ENCODE assay signal across 25 mouse cellular contexts in the genomic region with DNA sequence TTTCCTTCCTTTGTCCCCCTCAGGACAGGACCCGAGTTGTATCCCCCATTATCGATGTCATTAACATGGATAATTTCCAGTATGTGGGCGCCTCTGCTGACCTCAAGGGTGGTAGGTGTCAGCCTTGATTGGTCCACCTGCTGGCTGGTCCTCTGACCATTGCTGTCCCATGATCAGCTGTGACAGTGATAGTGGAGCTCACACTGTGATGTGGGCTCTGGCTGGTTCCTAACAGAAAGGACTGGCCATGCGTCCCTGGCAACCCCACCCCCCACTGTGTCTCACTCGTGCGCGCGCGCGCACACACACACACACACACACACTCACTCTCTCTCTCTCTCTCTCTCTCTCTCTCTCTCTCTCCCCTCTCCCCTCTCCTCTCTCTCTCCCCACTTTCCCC.
DNase-seq lines count a peak whose midpoint lies in the region; ATAC-seq lines count a peak whose summit lies in the region.
"Had no signal": no experiment of that assay in that cellular context is flagged by ENCODE, and none has a peak within 500 bp of the region (broad histone marks: within the 10 kb centered on the region; RNA-seq: fewer than 3 reads in every experiment).

No protein-coding gene starts in this region.

- no peaks in the 10 kb centered on the region for H3K9me3 ChIP-seq in forebrain, embryonic 10.5 days
- H3K9me3 ChIP-seq in forebrain, embryonic 16.5 days (ENCODE audit: control insufficient read depth, low read length): no peaks in the 10 kb centered on the region
- no peaks in the 10 kb centered on the region for H3K9me3 ChIP-seq in hindbrain, embryonic 11.5 days (ENCODE audit: control insufficient read depth, low read length)
- no peaks in the 10 kb centered on the region for H3K9me3 ChIP-seq in hindbrain, embryonic 16.5 days (ENCODE audit: control insufficient read depth, low read length)
- no peaks in the 10 kb centered on the region for H3K9me3 ChIP-seq in midbrain, embryonic 14.5 days (ENCODE audit: control insufficient read depth, low read length)
- H3K9me3 ChIP-seq: embryonic facial prominence, embryonic 12.5 days; limb, embryonic 12.5 days; liver, embryonic 15.5 days; neural tube, embryonic 13.5 days had no signal

- H3K9ac ChIP-seq in forebrain, embryonic 16.5 days (replicated peaks; ENCODE audit: low read depth, low read length): no peak overlapping the region
- no peak overlapping the region for H3K9ac ChIP-seq in hindbrain, embryonic 11.5 days (ENCODE audit: low read depth, low read length)
- H3K9ac ChIP-seq in hindbrain, embryonic 16.5 days (ENCODE audit: low read depth, low read length): no peak overlapping the region
- no peak overlapping the region for H3K9ac ChIP-seq in midbrain, embryonic 14.5 days (replicated peaks; ENCODE audit: low read length)
- H3K9ac ChIP-seq: embryonic facial prominence, embryonic 12.5 days; limb, embryonic 12.5 days; liver, embryonic 15.5 days; lung, embryonic 14.5 days; neural tube, embryonic 13.5 days had no signal

- no peak overlapping the region for H3K4me3 ChIP-seq in forebrain, embryonic 10.5 days
- no peak overlapping the region for H3K4me3 ChIP-seq in forebrain, embryonic 16.5 days (replicated peaks; ENCODE audit: low read length)
- H3K4me3 ChIP-seq in hindbrain, embryonic 11.5 days (ENCODE audit: low read depth, low read length): no peak overlapping the region
- H3K4me3 ChIP-seq in hindbrain, embryonic 16.5 days (ENCODE audit: low read length): no peak overlapping the region
- no peak overlapping the region for H3K4me3 ChIP-seq in midbrain, embryonic 14.5 days (replicated peaks; ENCODE audit: low read depth, low read length)
- H3K4me3 ChIP-seq: embryonic facial prominence, embryonic 12.5 days; left cerebral cortex, adult 2 months; limb, embryonic 12.5 days; liver, embryonic 15.5 days; myocyte; neural tube, embryonic 13.5 days had no signal

- peaks cover 91% of the 10 kb centered on the region for H3K36me3 ChIP-seq in forebrain, embryonic 10.5 days (replicated peaks)
- H3K36me3 ChIP-seq in forebrain, embryonic 16.5 days (ENCODE audit: control insufficient read depth, insufficient read depth): peaks cover 5% of the 10 kb centered on the region
- no peaks in the 10 kb centered on the region for H3K36me3 ChIP-seq in hindbrain, embryonic 11.5 days (ENCODE audit: control insufficient read depth, insufficient read depth, low read length)
- H3K36me3 ChIP-seq in hindbrain, embryonic 16.5 days (ENCODE audit: control insufficient read depth, insufficient read depth, low read length): peaks cover 17% of the 10 kb centered on the region; the same call in 1 of the 2 replicates
- H3K36me3 ChIP-seq in midbrain, embryonic 14.5 days (ENCODE audit: control insufficient read depth, insufficient read depth, low read length): peaks cover 57% of the 10 kb centered on the region

- WGBS in forebrain, embryonic 10.5 days: 65% methylated on average over 10 of the region's 10 CpGs
- WGBS in forebrain, embryonic 16.5 days: 57% methylated on average over 10 of the region's 10 CpGs
- 50% methylated on average over 10 of the region's 10 CpGs for WGBS in hindbrain, embryonic 11.5 days
- 48% methylated on average over 10 of the region's 10 CpGs for WGBS in hindbrain, embryonic 16.5 days
- WGBS in midbrain, embryonic 14.5 days: 31% methylated on average over 10 of the region's 10 CpGs

- peaks cover 25% of the 10 kb centered on the region for H3K4me1 ChIP-seq in forebrain, embryonic 10.5 days
- peaks cover 5% of the 10 kb centered on the region; the same call in 1 of the 2 replicates for H3K4me1 ChIP-seq in forebrain, embryonic 16.5 days (replicated peaks; ENCODE audit: control insufficient read depth, insufficient read depth, low read length)
- no peaks in the 10 kb centered on the region for H3K4me1 ChIP-seq in hindbrain, embryonic 11.5 days (replicated peaks; ENCODE audit: control insufficient read depth, insufficient read depth, low read length)
- H3K4me1 ChIP-seq in hindbrain, embryonic 16.5 days (ENCODE audit: control insufficient read depth, insufficient read depth, low read depth, low read length): no peaks in the 10 kb centered on the region
- no peaks in the 10 kb centered on the region; the same call in 1 of the 2 replicates for H3K4me1 ChIP-seq in midbrain, embryonic 14.5 days (ENCODE audit: control insufficient read depth, insufficient read depth, low read length)
- H3K4me1 ChIP-seq: embryonic facial prominence, embryonic 12.5 days; limb, embryonic 12.5 days had no signal

- no peak overlapping the region for H3K4me2 ChIP-seq in forebrain, embryonic 16.5 days (ENCODE audit: low read length)
- H3K4me2 ChIP-seq in hindbrain, embryonic 11.5 days (replicated peaks; ENCODE audit: low read depth, low read length): no peak overlapping the region
- no peak overlapping the region for H3K4me2 ChIP-seq in hindbrain, embryonic 16.5 days (ENCODE audit: low read length)
- no peak overlapping the region for H3K4me2 ChIP-seq in midbrain, embryonic 14.5 days (ENCODE audit: low read length)
- H3K4me2 ChIP-seq: embryonic facial prominence, embryonic 12.5 days; limb, embryonic 12.5 days; liver, embryonic 15.5 days; lung, embryonic 14.5 days; neural tube, embryonic 13.5 days had no signal

- DNase-seq in forebrain, embryonic 10.5 days (ENCODE audit: extremely low spot score, low spot score): no peak
- DNase-seq in hindbrain, embryonic 11.5 days (ENCODE audit: low spot score): peak; percentile 36
- peak; percentile 38 for DNase-seq in retina, postnatal 1 day
- DNase-seq in retina, embryonic 14.5 days (ENCODE audit: low spot score): no peak
- peak; percentile 46 for DNase-seq in midbrain, embryonic 14.5 days
- DNase-seq in right cerebral cortex, postnatal 10 days (ENCODE audit: low spot score in 2 of 2): no peak
- DNase-seq: gastrocnemius, postnatal 10 days; heart, postnatal 4 days; kidney, adult 11 months; kidney, postnatal 25 days; lung, embryonic 14.5 days; lung, postnatal 14 days; right cerebral cortex, adult 18-20 months; thymus, adult 2 months; thymus, postnatal 36 days had no signal

- no peak for ATAC-seq in forebrain, embryonic 16.5 days
- ATAC-seq in hindbrain, embryonic 11.5 days (ENCODE audit: low FRiP score): peak; percentile 52; the same call in 1 of the 2 replicates
- ATAC-seq in hindbrain, embryonic 16.5 days: no peak
- ATAC-seq in midbrain, embryonic 14.5 days (ENCODE audit: low FRiP score, low TSS enrichment): no peak
- ATAC-seq: inflammation-experienced regulatory T-cells, adult 6 months had no signal

- peak overlapping the region; percentile 49 for H3K27ac ChIP-seq in forebrain, embryonic 10.5 days
- H3K27ac ChIP-seq in forebrain, embryonic 16.5 days (ENCODE audit: low read length): no peak overlapping the region
- no peak overlapping the region for H3K27ac ChIP-seq in hindbrain, embryonic 11.5 days (ENCODE audit: low read depth, low read length)
- no peak overlapping the region for H3K27ac ChIP-seq in hindbrain, embryonic 16.5 days (ENCODE audit: low read depth, low read length)
- 0 out of 2 replicates have a peak overlapping the region, but pooled peaks have one; percentile 26 for H3K27ac ChIP-seq in midbrain, embryonic 14.5 days (replicated peaks; ENCODE audit: low read depth, low read length)
- H3K27ac ChIP-seq: embryonic facial prominence, embryonic 12.5 days; left cerebral cortex, adult 2 months; limb, embryonic 12.5 days; liver, embryonic 15.5 days had no signal

- no peaks in the 10 kb centered on the region for H3K27me3 ChIP-seq in forebrain, embryonic 10.5 days (ENCODE audit: poor library complexity, severe bottlenecking)
- no peaks in the 10 kb centered on the region for H3K27me3 ChIP-seq in forebrain, embryonic 16.5 days (replicated peaks; ENCODE audit: control insufficient read depth, insufficient read depth, low read length)
- no peaks in the 10 kb centered on the region for H3K27me3 ChIP-seq in hindbrain, embryonic 11.5 days (ENCODE audit: control insufficient read depth, insufficient read depth, low read length)
- no peaks in the 10 kb centered on the region for H3K27me3 ChIP-seq in hindbrain, embryonic 16.5 days (replicated peaks; ENCODE audit: control insufficient read depth, insufficient read depth, low read length)
- no peaks in the 10 kb centered on the region for H3K27me3 ChIP-seq in midbrain, embryonic 14.5 days (ENCODE audit: control insufficient read depth, insufficient read depth, low read length)
- H3K27me3 ChIP-seq: embryonic facial prominence, embryonic 12.5 days; limb, embryonic 12.5 days; liver, embryonic 15.5 days; neural tube, embryonic 13.5 days; Patski had no signal

Comparison
In these comparisons a context has a peak if more than half of its experiments do, and no peak if none do; other contexts are left out.
1. DNase-seq: peak in hindbrain, embryonic 11.5 days (single experiment), retina, postnatal 1 day (single experiment) and midbrain, embryonic 14.5 days (single experiment); none in forebrain, embryonic 10.5 days (single experiment), retina, embryonic 14.5 days (single experiment) and right cerebral cortex, postnatal 10 days (0 of 2).
2. H3K27ac ChIP-seq: peak in forebrain, embryonic 10.5 days (single experiment) and midbrain, embryonic 14.5 days (single experiment); none in forebrain, embryonic 16.5 days (single experiment), hindbrain, embryonic 11.5 days (single experiment) and hindbrain, embryonic 16.5 days (single experiment).